Mouse (Mus musculus) cerebellum, postnatal 14 days (tissue): ENCODE results near the gene Arrb1.

ENCODE experiments used
- DNase-seq, 2 experiments: peaks; one replicate each; pipeline ENCODE4 v3.0.0; 2021; ENCODE audit warnings: mixed read lengths in 2 of 2

Arrb1 gene

DNA sequence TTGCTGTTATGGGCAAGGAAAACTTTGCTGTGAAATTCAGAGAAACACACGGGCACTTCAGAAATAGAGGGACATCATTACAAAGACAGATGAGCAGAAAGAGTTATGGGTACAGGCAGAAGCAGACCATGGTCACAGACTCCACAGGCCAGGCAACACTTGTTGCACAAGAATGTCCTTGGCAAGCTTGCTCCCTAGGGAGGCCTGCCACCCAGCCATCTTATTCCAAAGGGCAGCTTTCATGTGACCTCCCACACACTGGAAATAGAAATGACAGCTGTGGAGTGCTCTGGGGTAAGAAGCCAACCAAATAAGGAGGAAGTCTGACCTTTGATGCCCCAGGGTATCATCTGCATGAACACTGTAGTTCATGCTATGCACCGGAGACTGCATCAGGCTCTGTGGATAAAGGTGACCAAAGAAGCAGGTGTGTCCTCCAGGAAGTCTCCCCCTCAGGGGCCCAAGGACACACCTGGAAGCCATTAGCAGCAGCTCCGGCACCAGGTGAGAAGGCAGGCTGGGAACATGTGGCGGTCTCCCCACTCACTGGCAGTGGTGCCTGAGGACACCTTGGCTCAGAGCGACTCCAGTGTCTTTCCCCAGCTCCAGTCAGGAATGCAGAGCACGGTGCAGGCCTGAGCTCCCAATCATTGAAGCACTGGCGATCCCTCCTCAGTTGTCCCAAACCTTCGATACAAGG lies 98.8 kb downstream of the Arrb1 start:
- DNase-seq = no peak

DNA sequence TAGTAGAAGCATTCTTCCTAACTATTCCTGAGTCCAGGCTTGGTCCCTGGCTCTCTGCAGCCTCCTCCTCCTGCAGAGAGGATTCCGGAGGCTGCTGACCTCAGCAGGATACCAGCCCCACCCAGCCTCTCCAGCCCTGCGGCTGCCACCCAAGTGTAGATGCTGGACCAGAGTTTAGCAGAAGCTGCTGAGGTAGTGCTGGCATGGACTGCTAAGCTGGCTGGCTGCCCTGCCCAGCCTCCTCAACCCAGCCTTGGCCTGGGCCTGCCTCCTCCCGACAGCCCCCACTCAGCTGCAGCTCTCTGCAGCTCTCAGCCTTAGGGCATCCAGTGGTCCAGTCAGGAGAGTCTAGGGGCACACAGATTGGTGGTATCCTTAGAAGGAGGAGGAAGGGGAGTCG lies 106.0 kb downstream of the Arrb1 start:
- peak; percentile 64 to 69 for DNase-seq

DNA sequence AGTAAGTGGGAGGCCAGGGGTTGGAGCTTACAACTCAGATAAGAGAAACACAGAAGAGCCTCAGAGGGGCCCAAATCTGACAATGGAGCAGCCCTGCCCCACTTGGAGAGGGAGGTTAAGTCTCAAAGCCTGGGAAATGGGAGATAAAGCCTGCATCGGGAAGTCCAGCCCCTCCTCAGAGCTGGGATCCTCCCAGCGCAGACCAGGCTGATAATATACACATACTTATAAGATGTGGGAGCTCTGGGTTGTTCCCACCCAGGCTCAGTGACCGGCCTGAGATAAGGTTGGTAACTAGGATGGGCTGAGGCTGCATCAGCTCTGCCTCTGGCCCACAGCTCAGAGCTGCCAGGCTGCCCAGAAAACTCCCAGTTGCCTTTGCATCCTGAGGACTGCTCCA lies 106.8 kb downstream of the Arrb1 start:
- no peak for DNase-seq

DNA sequence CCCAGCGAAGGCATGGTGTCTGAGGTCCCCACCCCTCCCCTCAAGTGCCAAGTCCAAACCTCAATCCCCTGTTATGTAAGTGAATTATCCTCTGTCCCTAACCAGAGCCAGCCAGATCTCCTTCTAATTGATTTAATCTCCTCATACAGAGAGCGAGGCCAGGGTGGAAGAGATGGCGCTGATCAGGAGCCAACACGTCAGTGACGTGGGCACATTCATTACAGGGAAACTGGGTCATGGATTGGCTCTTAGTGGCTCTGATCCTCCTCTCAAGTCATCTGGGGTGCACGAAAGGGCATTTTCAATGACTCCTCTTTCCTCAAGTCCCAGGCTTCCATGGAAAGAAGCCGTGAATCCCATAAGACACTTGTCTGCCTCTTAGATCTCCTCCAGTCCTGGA lies 109.4 kb downstream of the Arrb1 start:
- DNase-seq = no peak

DNA sequence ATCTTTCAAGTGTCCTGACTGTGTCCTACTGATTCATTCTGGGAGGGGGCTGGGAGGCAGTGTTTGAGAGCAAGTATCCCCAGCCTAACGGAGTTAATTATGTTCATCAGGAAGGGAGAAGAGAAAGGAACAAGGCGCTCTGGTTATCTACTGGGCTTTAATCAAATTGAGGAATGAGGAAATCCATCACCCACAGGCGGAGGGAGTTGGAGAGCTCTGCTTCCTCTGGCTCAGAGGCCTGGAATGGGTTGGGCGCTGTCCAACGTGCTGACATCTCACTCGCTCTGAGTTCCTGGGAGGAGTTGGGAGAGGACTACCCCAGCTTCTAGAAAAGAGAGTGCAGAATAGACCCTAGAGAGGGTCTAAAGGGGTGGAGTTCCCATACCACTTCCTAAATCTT lies 113.4 kb downstream of the Arrb1 start:
- DNase-seq = peak; percentile 82 to 86

DNA sequence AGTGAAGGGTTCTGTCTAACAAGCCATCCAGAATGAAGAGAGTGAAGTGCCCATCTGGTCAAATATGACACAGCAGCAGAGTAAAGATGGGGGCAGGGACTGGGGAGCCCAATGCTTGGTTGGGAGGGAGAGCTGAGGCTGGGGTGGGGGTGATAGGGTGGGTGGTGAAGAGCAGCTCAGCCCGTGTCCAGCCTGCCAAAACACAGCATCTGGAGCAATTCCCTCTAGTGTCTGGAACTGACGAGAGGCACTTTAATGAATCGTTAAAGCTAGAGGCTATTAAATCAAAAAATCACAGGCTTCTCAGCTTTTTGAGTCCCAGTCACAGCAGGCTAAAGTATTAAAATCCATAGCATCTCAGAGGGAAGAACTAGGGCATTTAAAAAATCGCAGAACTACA lies 114.3 kb downstream of the Arrb1 start:
- DNase-seq = no peak

DNA sequence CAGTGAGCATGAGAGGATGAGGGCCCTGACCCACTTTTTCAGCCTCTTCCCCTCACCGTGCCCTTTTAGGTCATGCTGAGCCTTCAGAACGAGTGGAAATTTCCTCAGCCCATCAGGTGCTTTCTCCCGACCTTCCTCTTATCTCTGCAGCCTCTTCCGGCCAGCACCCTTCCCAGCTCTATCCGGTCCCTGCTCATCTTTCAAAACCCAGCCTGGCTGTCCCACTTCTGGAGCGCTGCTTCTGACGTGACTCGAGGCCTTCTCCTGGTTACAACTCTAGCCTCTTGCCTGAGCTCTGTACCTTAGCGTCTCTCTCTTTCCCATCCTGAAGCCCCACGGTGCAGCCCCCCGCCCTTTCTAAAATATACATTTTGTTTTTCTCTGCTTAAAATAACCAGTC lies 119.0 kb downstream of the Arrb1 start:
- DNase-seq = no peak
